Mouse (Mus musculus): ENCODE results near the gene Mark4. TPM values are rescaled to one million over a fixed set of nuclear protein-coding genes. Genes with fewer than 3 reads are reported as not detected.
A peak's percentile ranks its signal among the peaks of the same experiment; 100 is the strongest.

Mark4 gene
- polyA plus RNA-seq, 1 experiment, result 14.6 TPM

DNA sequence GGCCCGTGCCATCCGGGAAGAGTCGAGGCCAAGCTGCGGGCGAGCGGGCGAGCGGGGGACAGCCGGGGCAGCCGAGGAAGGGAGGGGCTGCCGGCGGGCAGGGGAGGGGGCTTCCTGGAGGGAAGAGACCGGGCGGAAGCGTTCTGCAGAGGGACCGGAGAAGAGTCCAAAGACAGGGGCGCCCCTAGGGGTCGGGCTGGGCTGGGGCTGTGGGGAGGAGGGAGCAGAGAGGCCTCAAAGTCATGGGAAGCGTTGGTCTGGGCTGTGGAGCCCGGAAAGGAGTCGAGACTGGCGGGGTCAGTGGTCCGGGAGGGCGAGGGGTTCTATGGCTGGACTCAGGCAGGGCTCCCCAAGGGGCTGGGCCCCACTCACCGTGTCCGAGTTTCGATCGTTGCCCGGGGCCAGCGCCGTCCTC, 542 bp downstream of the Mark4 start:
- Histone ChIP-seq H3K36me3 (ENCODE audit: control insufficient read depth, insufficient read depth, low read length) (no peaks in the 10 kb centered on the region), H3K27me3 (ENCODE audit: control insufficient read depth, insufficient read depth, low read length) (no peaks in the 10 kb centered on the region), H3K27ac (ENCODE audit: insufficient read depth, low read length) (no peak overlapping the region), H3K4me3 (ENCODE audit: extremely low read depth, insufficient read depth, insufficient read length) (peak overlapping the region; percentile 77), H3K4me1 (ENCODE audit: control insufficient read depth, insufficient read depth, insufficient read length) (peaks cover 7% of the 10 kb centered on the region; the same call in 1 of the 2 replicates)
- peak in 1 of 2 experiments; percentile 49 for DNase-seq (ENCODE audit: low read depth in 1 of 2, low spot score in 2 of 2)
- WGBS, result 0% methylated on average over 23 of the region's 31 CpGs
- TF ChIP-seq POLR2A (IDR thresholded peaks at IDR 0.05; ENCODE audit: low read depth, low read length) (no peak), CTCF (IDR thresholded peaks at IDR 0.05; ENCODE audit: extremely low read depth, insufficient read depth, insufficient read length, insufficient replicate concordance) (peak; percentile 11; the same call in 1 of the 2 replicates)

DNA sequence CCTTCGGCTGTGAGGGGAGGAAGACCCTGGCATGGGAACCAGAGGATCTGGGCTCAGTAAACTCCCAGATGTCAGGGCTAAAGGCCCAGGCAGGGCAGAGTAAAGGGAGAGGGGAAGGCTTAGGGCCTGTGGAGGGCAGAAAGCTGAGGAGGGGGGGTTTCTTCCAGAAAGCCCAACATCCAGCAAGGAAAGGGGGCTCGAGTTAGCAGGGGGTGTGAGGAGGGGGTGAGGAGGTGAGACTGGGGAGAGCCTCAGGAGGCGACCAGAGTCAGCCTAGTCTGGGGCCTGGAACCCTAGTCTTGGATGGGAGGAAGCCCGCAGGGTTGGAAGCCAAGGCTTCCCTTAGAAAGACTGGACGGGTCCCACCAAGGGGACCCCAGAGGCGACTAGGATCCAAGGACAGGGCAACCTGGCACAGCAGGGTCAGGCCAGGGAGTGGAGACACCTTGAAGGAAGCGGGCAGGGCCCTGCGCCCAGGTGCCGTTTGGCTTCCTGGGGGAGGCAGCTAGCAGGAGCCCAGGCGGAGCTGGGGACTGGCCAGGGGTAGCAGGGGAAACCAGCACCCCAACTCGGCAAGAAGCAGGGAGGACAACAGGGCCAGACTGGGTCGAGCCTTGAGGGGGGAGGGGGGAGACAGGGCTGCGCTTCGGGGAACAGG, 1.1 kb downstream of the Mark4 start:
- Histone ChIP-seq H3K4me1 (ENCODE audit: control insufficient read depth, insufficient read depth, insufficient read length) (peaks cover 7% of the 10 kb centered on the region; the same call in 1 of the 2 replicates), H3K27ac (ENCODE audit: insufficient read depth, low read length) (no peak overlapping the region), H3K27me3 (ENCODE audit: control insufficient read depth, insufficient read depth, low read length) (no peaks in the 10 kb centered on the region), H3K36me3 (ENCODE audit: control insufficient read depth, insufficient read depth, low read length) (no peaks in the 10 kb centered on the region), H3K4me3 (ENCODE audit: extremely low read depth, insufficient read depth, insufficient read length) (peak overlapping the region; percentile 77)
- DNase-seq (ENCODE audit: low read depth in 1 of 2, low spot score in 2 of 2), result peak in 1 of 2 experiments; percentile 13
- WGBS, result 9% methylated on average over 14 of the region's 14 CpGs
- TF ChIP-seq POLR2A (IDR thresholded peaks at IDR 0.05; ENCODE audit: low read depth, low read length) (no peak), CTCF (IDR thresholded peaks at IDR 0.05; ENCODE audit: extremely low read depth, insufficient read depth, insufficient read length, insufficient replicate concordance) (no peak)

DNA sequence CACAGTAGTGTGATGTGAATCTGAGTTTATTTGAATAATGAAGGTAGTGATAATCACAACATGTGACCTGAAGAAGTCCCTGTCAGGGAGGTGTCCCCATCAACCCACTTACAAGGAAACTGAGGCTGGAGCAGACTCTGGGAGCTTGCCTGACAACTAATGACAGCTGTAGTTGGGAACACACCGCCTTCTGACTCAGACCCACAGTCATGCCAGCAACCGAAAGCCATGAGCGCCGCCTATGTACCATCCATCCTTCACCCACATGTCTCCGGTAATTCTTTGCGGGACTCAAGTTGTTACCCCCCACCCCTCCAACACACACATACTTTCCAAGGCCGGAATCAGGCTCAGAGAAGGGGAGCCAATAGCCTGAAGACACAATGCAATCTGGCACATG, 2.0 kb downstream of the Mark4 start:
- TF ChIP-seq CTCF (IDR thresholded peaks at IDR 0.05; ENCODE audit: extremely low read depth, insufficient read depth, insufficient read length, insufficient replicate concordance) (no peak), POLR2A (IDR thresholded peaks at IDR 0.05; ENCODE audit: low read depth, low read length) (no peak)
- Histone ChIP-seq H3K27me3 (ENCODE audit: control insufficient read depth, insufficient read depth, low read length) (no peaks in the 10 kb centered on the region), H3K27ac (ENCODE audit: insufficient read depth, low read length) (no peak overlapping the region), H3K4me3 (ENCODE audit: extremely low read depth, insufficient read depth, insufficient read length) (no peak overlapping the region), H3K36me3 (ENCODE audit: control insufficient read depth, insufficient read depth, low read length) (no peaks in the 10 kb centered on the region), H3K4me1 (ENCODE audit: control insufficient read depth, insufficient read depth, insufficient read length) (peaks cover 7% of the 10 kb centered on the region; the same call in 1 of the 2 replicates)
- 96% methylated on average over 7 of the region's 7 CpGs for WGBS
- DNase-seq (ENCODE audit: low read depth in 1 of 2, low spot score in 2 of 2), result no peak

DNA sequence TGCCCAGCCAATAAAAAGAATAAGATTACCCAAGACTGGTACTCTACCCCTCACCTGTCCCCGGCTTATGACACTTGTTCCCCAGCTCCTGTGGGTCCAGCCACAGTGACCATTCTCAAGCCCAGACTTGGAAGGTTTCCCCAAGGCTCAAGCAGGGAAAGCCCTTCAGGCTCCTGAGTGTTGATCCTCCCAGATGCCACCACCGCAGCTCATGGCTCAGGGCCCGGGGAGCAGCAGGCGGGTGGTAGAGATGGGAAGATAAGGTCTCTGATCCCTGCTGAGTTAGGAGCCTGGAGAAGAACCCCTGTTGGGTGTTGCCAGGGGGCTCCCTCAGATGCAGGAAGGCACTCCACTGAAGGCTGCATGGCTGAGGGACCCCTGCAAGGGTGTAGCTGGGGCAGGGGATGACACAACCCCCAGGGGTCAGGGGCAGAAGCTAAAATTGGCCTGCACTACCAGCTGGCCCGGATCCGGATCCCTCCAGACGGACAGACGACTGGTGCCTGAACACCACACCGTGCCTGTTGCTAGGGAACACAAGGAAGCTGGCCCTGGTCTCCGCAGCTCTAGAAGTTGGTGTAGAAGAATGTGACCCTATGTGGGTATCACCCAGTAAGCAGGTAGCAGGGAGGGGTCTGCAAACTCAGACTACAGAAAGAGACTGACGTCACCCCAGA, 2.7 kb downstream of the Mark4 start:
- H3K36me3 ChIP-seq (ENCODE audit: control insufficient read depth, insufficient read depth, low read length), result peaks cover 2% of the 10 kb centered on the region; the same call in 1 of the 2 replicates
- DNase-seq (ENCODE audit: low read depth in 1 of 2, low spot score in 2 of 2), result no peak
- H3K4me3 ChIP-seq (ENCODE audit: extremely low read depth, insufficient read depth, insufficient read length), result no peak overlapping the region
- H3K27me3 ChIP-seq (ENCODE audit: control insufficient read depth, insufficient read depth, low read length), result no peaks in the 10 kb centered on the region
- WGBS, result 89% methylated on average over 11 of the region's 11 CpGs
- TF ChIP-seq CTCF (IDR thresholded peaks at IDR 0.05; ENCODE audit: extremely low read depth, insufficient read depth, insufficient read length, insufficient replicate concordance) (no peak), POLR2A (IDR thresholded peaks at IDR 0.05; ENCODE audit: low read depth, low read length) (no peak)
- no peak overlapping the region for H3K27ac ChIP-seq (ENCODE audit: insufficient read depth, low read length)
- peaks cover 7% of the 10 kb centered on the region; the same call in 1 of the 2 replicates for H3K4me1 ChIP-seq (ENCODE audit: control insufficient read depth, insufficient read depth, insufficient read length)

DNA sequence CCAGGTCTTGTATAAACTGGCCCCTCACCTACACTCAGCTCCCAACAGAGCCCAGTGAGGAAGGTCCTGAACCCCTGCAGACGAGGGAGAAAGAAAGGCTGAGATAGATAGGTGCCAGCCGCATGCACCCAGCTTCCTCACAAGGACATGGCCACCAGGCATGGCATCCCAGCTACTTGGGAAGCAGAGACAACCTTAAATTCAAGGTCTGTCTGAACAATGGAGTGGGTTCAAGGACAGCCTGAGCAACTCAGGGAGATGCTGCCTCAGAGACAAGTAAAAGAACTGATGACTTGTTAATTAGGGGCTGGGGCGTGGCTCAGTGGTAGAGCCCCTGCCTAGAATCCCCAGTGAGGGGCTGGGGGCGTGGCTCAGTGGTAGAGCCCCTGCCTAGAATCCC, 3.4 kb downstream of the Mark4 start:
- Histone ChIP-seq H3K4me1 (ENCODE audit: control insufficient read depth, insufficient read depth, insufficient read length) (peaks cover 7% of the 10 kb centered on the region; the same call in 1 of the 2 replicates), H3K27me3 (ENCODE audit: control insufficient read depth, insufficient read depth, low read length) (no peaks in the 10 kb centered on the region), H3K4me3 (ENCODE audit: extremely low read depth, insufficient read depth, insufficient read length) (no peak overlapping the region), H3K27ac (ENCODE audit: insufficient read depth, low read length) (no peak overlapping the region), H3K36me3 (ENCODE audit: control insufficient read depth, insufficient read depth, low read length) (peaks cover 2% of the 10 kb centered on the region; the same call in 1 of the 2 replicates)
- DNase-seq (ENCODE audit: low read depth in 1 of 2, low spot score in 2 of 2), result no peak
- WGBS, result 82% methylated on average over 4 of the region's 4 CpGs
- TF ChIP-seq POLR2A (IDR thresholded peaks at IDR 0.05; ENCODE audit: low read depth, low read length) (no peak), CTCF (IDR thresholded peaks at IDR 0.05; ENCODE audit: extremely low read depth, insufficient read depth, insufficient read length, insufficient replicate concordance) (no peak)

DNA sequence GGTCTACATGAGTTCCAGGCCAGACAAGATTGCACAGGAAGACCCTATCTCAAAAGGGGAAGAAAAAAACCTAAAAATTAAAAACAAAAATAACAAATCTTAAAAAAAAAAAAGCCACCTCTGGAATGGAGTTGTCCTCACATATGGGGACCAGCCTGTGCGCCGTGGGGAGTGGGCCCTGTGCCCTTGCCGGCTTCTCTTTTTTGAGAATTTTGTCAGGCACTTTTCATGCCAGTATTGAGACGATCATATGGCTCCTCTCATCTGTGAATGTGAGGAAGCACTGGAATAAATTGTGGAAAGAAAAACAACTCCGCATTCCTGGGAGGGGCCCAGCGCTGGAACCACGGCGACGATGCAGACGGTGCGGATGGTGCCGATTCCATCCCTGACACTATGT, 9.5 kb downstream of the Mark4 start:
- TF ChIP-seq POLR2A (IDR thresholded peaks at IDR 0.05; ENCODE audit: low read depth, low read length), result no peak
- TF ChIP-seq CTCF (IDR thresholded peaks at IDR 0.05; ENCODE audit: extremely low read depth, insufficient read depth, insufficient read length, insufficient replicate concordance), result no peak
- H3K27me3 ChIP-seq (ENCODE audit: control insufficient read depth, insufficient read depth, low read length), result no peaks in the 10 kb centered on the region
- peaks cover 22% of the 10 kb centered on the region for H3K36me3 ChIP-seq (ENCODE audit: control insufficient read depth, insufficient read depth, low read length)
- H3K4me3 ChIP-seq (ENCODE audit: extremely low read depth, insufficient read depth, insufficient read length), result no peak overlapping the region
- no peaks in the 10 kb centered on the region for H3K4me1 ChIP-seq (ENCODE audit: control insufficient read depth, insufficient read depth, insufficient read length)
- 95% methylated on average over 12 of the region's 12 CpGs for WGBS
- DNase-seq (ENCODE audit: low read depth in 1 of 2, low spot score in 2 of 2), result no peak
- H3K27ac ChIP-seq (ENCODE audit: insufficient read depth, low read length), result no peak overlapping the region

DNA sequence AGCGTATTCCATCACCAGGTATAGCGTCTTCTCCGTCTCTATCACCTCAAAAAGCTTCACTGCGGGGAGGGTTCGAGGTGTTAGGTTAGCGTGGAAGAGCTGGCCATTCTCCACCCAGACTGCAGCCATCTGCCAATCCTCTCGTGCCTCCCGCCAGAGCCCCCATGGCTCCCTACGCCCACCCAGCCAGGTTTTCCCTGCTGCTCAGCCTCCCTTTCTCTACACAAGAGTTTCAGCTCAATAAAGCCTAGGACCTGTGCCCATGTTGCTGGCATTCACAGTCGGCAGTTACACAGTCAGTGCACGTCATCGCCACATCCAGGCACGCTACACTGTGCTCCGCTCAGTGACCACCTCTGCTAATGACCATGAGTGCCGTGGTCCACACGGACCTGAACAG, 10.9 kb downstream of the Mark4 start:
- H3K27ac ChIP-seq (ENCODE audit: insufficient read depth, low read length), result no peak overlapping the region
- peaks cover 26% of the 10 kb centered on the region for H3K36me3 ChIP-seq (ENCODE audit: control insufficient read depth, insufficient read depth, low read length)
- no peaks in the 10 kb centered on the region for H3K4me1 ChIP-seq (ENCODE audit: control insufficient read depth, insufficient read depth, insufficient read length)
- H3K4me3 ChIP-seq (ENCODE audit: extremely low read depth, insufficient read depth, insufficient read length), result no peak overlapping the region
- no peak for TF ChIP-seq POLR2A (IDR thresholded peaks at IDR 0.05; ENCODE audit: low read depth, low read length)
- TF ChIP-seq CTCF (IDR thresholded peaks at IDR 0.05; ENCODE audit: extremely low read depth, insufficient read depth, insufficient read length, insufficient replicate concordance), result no peak
- H3K27me3 ChIP-seq (ENCODE audit: control insufficient read depth, insufficient read depth, low read length), result no peaks in the 10 kb centered on the region
- no peak for DNase-seq (ENCODE audit: low read depth in 1 of 2, low spot score in 2 of 2)
- WGBS, result 94% methylated on average over 16 of the region's 16 CpGs

Data from spleen, adult 2 months (tissue).